Mouse (Mus musculus) limb, embryonic 11.5 days (tissue): ENCODE data around the gene Osbpl2. TPM values are rescaled to one million over a fixed set of nuclear protein-coding genes. Genes with fewer than 3 reads are reported as not detected.

Experiments
- ATAC-seq: fragments of 200-750 bp; cut with Nextera tagmentation; 2 replicates; pipeline ENCODE4 v1.8.0; 2017; ENCODE audit warnings: low read depth; ENCODE audit not compliant: insufficient number of reproducible peaks, low FRiP score, low TSS enrichment
- DNase-seq: peaks from one replicate; pipeline ENCODE4 v3.0.0-alpha.2; 2015; ENCODE audit warnings: low spot score
- H3K27ac ChIP-seq: fragments of 300-500 bp; sonication (generic); replicated peaks from 2 replicates; pipeline ENCODE4 v1.5.1; 2014; ENCODE audit warnings: low read depth, mild to moderate bottlenecking, low read length
- H3K27me3 ChIP-seq: fragments of 300-500 bp; sonication (generic); 2 replicates; pipeline ENCODE4 v1.6.1; 2014; ENCODE audit warnings: mild to moderate bottlenecking, low read length, mixed read lengths; ENCODE audit not compliant: control insufficient read depth, insufficient read depth
- H3K36me3 ChIP-seq: fragments of 300-500 bp; sonication (generic); 2 replicates; pipeline ENCODE4 v1.6.1; 2014; ENCODE audit warnings: mild to moderate bottlenecking, low read length, moderate library complexity, mixed read lengths; ENCODE audit not compliant: control insufficient read depth, insufficient read depth
- H3K4me1 ChIP-seq: fragments of 300-500 bp; sonication (generic); 2 replicates; pipeline ENCODE4 v1.6.1; 2014; ENCODE audit warnings: low read length, mixed read lengths; ENCODE audit not compliant: control insufficient read depth, insufficient read depth
- H3K4me2 ChIP-seq: fragments of 300-500 bp; sonication (generic); 2 replicates; pipeline ENCODE4 v1.6.1; 2014; ENCODE audit warnings: low read depth, mild to moderate bottlenecking, moderate library complexity; ENCODE audit not compliant: severe bottlenecking
- H3K4me3 ChIP-seq: fragments of 300-500 bp; sonication (generic); 2 replicates; pipeline ENCODE4 v1.5.1; 2014; ENCODE audit warnings: low read depth, low read length
- H3K9ac ChIP-seq: fragments of 300-500 bp; sonication (generic); 2 replicates; pipeline ENCODE4 v1.6.1; 2014; ENCODE audit warnings: mild to moderate bottlenecking, low read length
- H3K9me3 ChIP-seq: fragments of 300-500 bp; sonication (generic); 2 replicates; pipeline ENCODE4 v1.6.1; 2016; ENCODE audit warnings: low read length; ENCODE audit not compliant: control insufficient read depth
- WGBS: fragments of 180-500 bp; shearing (Covaris S2); extraction: QIAGEN DNeasy Blood & Tissue Kit; methylation state at CpG from one replicate; pipeline ENCODE4 v1.1.7; 2014; 5-methylcytosine and 5-hydroxymethylcytosine counted together
- polyA plus RNA-seq: library from polyadenylated mRNA; unstranded; fragments of >200 nt; fragmentation: Nextera tagmentation; extraction: Ambion mirVana; gene quantifications from 2 replicates; pipeline ENCODE4 v1.2.1, GENCODE M21; 2014

The Osbpl2 gene
- polyA plus RNA-seq, 1 experiment from 2014 or later, result 30.5 TPM

DNA sequence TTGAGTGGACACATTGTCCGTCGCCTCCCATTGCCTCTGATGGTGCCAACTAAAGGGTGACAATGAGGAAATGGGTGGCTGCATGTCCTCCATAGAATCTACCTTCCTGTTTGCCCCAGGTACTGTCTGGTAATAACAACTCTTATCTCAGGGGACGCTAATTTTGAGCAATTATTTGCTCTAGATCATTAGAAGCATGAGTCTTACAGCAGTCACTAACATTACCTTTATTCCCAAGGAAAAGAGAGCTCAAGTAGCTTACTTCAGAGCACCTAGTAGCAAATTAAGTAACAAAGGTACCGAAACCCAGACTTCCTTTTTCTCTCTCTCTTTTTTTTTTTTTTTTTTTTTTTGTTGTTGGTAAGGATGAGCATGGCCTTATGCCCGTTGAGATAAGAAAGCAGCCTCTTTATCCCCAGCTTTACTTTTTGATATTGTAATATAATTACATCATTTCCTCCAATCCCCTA lies 1.2 kb downstream of the Osbpl2 start:
- H3K4me1 ChIP-seq, result peaks cover 7% of the 10 kb centered on the region
- no peak overlapping the region for H3K27ac ChIP-seq
- 70% methylated on average over 5 of the region's 5 CpGs for WGBS
- H3K9me3 ChIP-seq, result no peaks in the 10 kb centered on the region
- H3K4me2 ChIP-seq, result peak overlapping the region; percentile 69
- ATAC-seq (no peak), DNase-seq (no peak)
- H3K36me3 ChIP-seq, result no peaks in the 10 kb centered on the region; the same call in 1 of the 2 replicates
- H3K9ac ChIP-seq, result no peak overlapping the region
- no peaks in the 10 kb centered on the region; the same call in 1 of the 2 replicates for H3K27me3 ChIP-seq
- H3K4me3 ChIP-seq, result peak overlapping the region; percentile 78

DNA sequence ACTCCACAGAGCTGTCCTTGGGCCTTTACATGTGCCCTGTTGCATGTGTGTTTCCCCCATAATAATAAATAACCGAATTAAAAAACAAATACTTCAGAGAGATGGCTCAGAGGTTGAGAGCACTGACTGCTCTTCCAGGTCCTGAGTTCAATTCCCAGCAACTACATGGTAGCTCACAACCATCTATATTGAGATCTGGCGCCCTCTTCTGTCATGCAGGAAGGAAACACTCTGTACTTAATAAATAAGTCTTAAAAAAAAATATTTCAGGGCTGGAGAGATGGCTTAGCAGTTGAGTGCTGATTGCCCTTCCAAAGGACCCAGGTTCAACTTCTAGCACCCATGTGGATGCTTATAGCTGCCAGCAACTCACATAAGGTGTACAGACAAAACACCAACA lies 5.1 kb downstream of the Osbpl2 start:
- 80% methylated on average over 2 of the region's 2 CpGs for WGBS
- no peak for DNase-seq
- Histone ChIP-seq H3K27ac (no peak overlapping the region), H3K4me2 (no peak overlapping the region), H3K9me3 (no peaks in the 10 kb centered on the region), H3K27me3 (no peaks in the 10 kb centered on the region), H3K4me1 (peaks cover 9% of the 10 kb centered on the region), H3K9ac (no peak overlapping the region), H3K36me3 (no peaks in the 10 kb centered on the region; the same call in 1 of the 2 replicates), H3K4me3 (no peak overlapping the region)
- ATAC-seq, result no peak

DNA sequence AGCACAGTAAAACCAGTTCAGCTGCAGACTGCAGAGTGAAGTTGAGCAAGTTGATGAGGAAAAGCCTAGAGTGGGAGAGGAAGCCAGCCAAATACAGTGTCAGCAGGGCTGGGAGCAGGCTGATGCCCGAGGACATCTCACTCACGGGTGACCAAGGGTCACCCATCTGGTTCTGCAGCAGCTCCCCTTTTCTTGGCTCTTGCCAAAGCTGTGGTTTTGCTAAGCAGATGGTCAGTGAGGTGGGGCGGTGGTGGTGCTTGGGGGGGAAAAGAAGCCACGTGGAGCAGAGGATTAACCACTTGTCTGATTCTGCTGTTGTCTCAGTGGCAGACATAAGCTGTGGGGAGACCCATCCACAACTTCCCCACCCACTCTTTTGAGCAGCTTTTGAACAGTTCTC lies 7.1 kb downstream of the Osbpl2 start:
- Histone ChIP-seq H3K36me3 (no peaks in the 10 kb centered on the region; the same call in 1 of the 2 replicates), H3K27me3 (no peaks in the 10 kb centered on the region), H3K9ac (no peak overlapping the region), H3K4me1 (0 out of 2 replicates have a peak, but pooled peaks cover 4% of the 10 kb centered on the region), H3K4me2 (no peak overlapping the region), H3K9me3 (no peaks in the 10 kb centered on the region), H3K27ac (no peak overlapping the region), H3K4me3 (no peak overlapping the region)
- DNase-seq, result no peak
- WGBS, result 13% methylated on average over 4 of the region's 4 CpGs
- no peak for ATAC-seq

DNA sequence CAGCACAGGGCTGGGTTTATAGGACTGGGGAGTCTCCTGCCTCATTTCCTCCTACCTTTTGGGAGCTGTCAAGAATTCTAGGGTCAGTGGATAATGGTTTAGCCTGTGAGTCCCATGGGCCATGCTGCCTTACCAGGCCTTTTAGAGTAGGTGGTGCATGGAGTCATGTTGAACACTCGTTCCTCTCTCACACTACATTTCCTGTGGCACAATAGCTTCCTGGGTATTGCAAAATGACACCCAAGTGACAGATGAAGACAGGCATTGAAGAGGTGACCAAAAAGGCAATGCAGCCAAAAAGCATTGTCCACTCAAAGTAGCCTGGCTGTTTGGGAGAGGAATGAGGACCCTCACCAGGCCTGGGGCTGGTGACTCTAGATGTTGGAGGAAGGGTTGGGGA lies 8.6 kb downstream of the Osbpl2 start:
- H3K4me2 ChIP-seq, result no peak overlapping the region
- 68% methylated on average over 1 of the region's 1 CpGs for WGBS
- no peak overlapping the region for H3K9ac ChIP-seq
- no peaks in the 10 kb centered on the region; the same call in 1 of the 2 replicates for H3K36me3 ChIP-seq
- DNase-seq (no peak), ATAC-seq (no peak)
- no peak overlapping the region for H3K27ac ChIP-seq
- no peaks in the 10 kb centered on the region for H3K27me3 ChIP-seq
- H3K4me1 ChIP-seq, result 0 out of 2 replicates have a peak, but pooled peaks cover 4% of the 10 kb centered on the region
- no peaks in the 10 kb centered on the region for H3K9me3 ChIP-seq
- no peak overlapping the region for H3K4me3 ChIP-seq

DNA sequence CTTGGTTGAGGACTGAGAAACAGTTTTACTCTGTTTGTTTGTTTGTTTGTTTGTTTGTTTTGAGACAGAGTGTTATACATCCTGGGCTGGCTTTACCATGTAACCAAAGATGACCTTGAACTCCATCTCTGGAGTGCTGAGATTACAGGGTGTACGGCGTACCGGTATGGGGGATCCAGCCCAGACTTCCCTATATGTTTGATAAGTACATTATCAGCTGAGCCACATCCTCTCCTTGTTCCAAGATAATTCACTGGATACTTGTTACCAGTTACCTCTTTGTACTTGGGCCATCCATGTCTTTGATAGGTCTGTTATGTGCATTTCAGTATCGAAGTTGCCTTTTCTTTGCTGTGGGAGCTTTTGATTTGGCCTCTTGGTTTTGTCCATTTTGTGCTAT lies 14.1 kb downstream of the Osbpl2 start:
- ATAC-seq (no peak), DNase-seq (no peak)
- Histone ChIP-seq H3K9ac (no peak overlapping the region), H3K4me3 (no peak overlapping the region), H3K36me3 (no peaks in the 10 kb centered on the region), H3K4me2 (no peak overlapping the region), H3K27ac (no peak overlapping the region), H3K4me1 (no peaks in the 10 kb centered on the region), H3K9me3 (no peaks in the 10 kb centered on the region), H3K27me3 (no peaks in the 10 kb centered on the region)
- WGBS, result 85% methylated on average over 4 of the region's 4 CpGs

DNA sequence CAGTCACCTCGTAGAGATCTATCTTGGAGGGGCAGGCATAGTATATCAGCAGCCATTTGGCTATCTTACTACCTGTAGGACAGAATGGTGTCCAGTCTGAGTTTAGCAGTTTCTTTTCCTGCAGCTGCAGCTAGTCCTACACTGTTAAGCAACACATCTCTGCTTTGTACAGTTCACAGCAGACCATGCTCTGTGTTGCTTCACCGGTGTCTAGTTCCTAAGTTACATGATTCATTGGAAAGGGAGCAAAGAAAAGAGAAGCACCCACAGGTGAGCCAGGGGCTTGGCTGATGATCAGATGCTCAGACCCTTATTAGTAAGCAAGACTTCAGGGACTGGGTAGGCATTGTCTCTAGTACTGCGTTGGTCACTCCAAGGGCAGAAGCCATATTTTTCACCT lies 14.8 kb downstream of the Osbpl2 start:
- no peak overlapping the region for H3K27ac ChIP-seq

DNA sequence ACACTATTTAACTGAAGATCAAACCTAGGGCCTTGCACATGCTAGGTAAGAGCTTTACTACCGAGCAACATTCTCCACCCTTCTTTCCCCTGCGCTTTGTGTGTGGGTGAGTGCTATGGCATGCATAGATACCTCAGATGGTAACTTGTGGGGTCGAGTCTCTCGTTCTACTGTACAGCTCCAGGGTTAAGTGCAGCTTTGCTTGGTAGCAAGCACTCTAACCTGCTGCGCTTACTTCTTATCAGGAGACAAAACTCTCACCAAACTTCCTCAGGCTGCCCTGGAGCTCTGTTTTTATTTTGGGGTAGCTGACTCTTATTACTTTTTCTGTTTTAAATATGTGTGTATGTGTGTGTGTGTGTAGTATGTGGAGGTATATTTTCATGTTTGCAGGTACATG lies 16.3 kb downstream of the Osbpl2 start:
- WGBS, result 81% methylated on average over 5 of the region's 5 CpGs
- no peak overlapping the region for H3K27ac ChIP-seq
- no peaks in the 10 kb centered on the region for H3K27me3 ChIP-seq
- no peaks in the 10 kb centered on the region for H3K9me3 ChIP-seq
- H3K4me2 ChIP-seq, result no peak overlapping the region
- ATAC-seq, result no peak
- no peak for DNase-seq
- no peaks in the 10 kb centered on the region for H3K36me3 ChIP-seq
- H3K4me3 ChIP-seq, result no peak overlapping the region
- no peak overlapping the region for H3K9ac ChIP-seq
- H3K4me1 ChIP-seq, result no peaks in the 10 kb centered on the region

More for the DNA sequence above, 14.8 kb downstream of the Osbpl2 start:
- DNase-seq, result no peak
- Histone ChIP-seq H3K9me3 (no peaks in the 10 kb centered on the region), H3K4me2 (no peak overlapping the region), H3K4me3 (no peak overlapping the region), H3K9ac (no peak overlapping the region), H3K27me3 (no peaks in the 10 kb centered on the region), H3K4me1 (no peaks in the 10 kb centered on the region), H3K36me3 (no peaks in the 10 kb centered on the region)
- ATAC-seq, result no peak
- WGBS, result 79% methylated on average over 3 of the region's 3 CpGs

DNA sequence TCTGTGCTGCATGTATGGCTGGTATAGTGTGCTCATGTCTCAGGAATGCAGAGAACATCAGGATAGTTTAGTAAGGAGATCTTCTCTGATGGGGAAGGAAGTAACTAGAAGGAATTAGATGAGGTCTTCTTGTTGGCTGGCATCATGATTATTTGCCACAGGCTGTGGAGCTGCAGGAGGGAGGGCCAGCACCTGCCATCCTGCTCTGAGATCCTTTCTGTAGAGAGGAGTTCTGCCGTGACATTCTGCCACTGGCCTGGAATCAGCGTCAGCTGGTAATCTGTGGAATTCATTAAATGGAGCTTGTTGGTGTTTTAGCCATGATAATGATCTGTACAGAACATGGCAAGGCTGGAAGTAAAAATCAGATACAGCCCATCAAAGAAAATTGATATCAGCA lies 27.0 kb downstream of the Osbpl2 start:
- H3K4me3 ChIP-seq, result no peak overlapping the region
- H3K4me2 ChIP-seq, result no peak overlapping the region
- H3K27ac ChIP-seq, result no peak overlapping the region
- no peaks in the 10 kb centered on the region for H3K27me3 ChIP-seq
- no peak overlapping the region for H3K9ac ChIP-seq
- ATAC-seq (no peak), DNase-seq (no peak)
- no peaks in the 10 kb centered on the region for H3K4me1 ChIP-seq
- 88% methylated on average over 2 of the region's 2 CpGs for WGBS
- peaks cover 6% of the 10 kb centered on the region for H3K36me3 ChIP-seq
- no peaks in the 10 kb centered on the region for H3K9me3 ChIP-seq

DNA sequence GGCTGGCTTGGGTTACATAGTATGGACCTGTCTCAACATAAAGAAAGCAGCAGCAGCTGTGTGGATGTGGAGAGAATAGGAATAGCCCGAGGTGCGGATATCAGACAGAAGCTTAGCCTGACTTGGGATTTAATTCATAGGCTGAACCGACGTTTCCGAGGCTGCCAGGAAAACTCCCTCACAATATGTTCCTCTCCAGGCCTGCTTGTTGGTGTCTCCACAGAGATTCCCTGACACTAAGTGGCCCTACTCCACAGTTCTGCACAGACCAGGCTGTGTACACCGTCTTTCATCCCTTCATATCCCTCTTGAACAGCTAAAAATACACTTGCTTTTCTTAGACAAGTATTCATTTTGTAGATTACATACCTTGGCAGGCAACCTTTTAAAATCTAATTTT lies 28.3 kb downstream of the Osbpl2 start:
- Histone ChIP-seq H3K27ac (no peak overlapping the region), H3K4me1 (no peaks in the 10 kb centered on the region), H3K27me3 (no peaks in the 10 kb centered on the region), H3K4me3 (no peak overlapping the region), H3K9ac (no peak overlapping the region), H3K4me2 (no peak overlapping the region), H3K9me3 (no peaks in the 10 kb centered on the region), H3K36me3 (peaks cover 7% of the 10 kb centered on the region)
- DNase-seq (no peak), ATAC-seq (no peak)
- 93% methylated on average over 6 of the region's 6 CpGs for WGBS
